Mouse (Mus musculus): Measurements from ENCODE around the gene Marf1.
A peak's percentile ranks its signal among the peaks of the same experiment; 100 is the strongest.
"Not testable (repeated sequence)": the region's sequence is repeated elsewhere in the genome, so short reads cannot be mapped to it uniquely, and the experiment has no call there.

Marf1 gene

DNA sequence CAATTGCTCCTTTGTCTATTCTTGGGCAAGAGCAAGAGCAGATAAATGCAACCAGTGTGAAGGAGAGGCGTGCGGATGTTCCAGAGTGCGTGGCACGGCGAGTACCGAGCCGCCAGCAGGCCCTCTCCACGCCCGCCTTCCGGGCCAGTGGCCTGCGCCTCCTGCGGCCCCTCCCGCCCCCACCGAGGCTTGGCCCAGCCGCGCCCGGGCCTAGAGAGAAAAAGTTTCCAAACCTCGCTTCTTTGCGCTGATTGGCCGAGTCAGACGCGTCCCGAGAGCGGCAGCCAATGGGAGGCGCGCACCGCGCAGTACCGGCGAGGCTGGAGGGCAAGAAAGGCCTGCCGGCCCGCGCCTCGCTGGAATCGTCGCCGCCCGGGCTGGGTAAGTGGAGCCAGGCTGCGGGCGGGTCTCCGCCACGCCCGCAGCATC, at the start of gene Marf1, which contains the start of gene Nde1:
Gene Marf1 (minus strand): TSS at position 364 of the 429 bp plus-strand sequence.
Gene Nde1 (plus strand): TSS at position 288 of the 429 bp plus-strand sequence.
- peak; percentile 72 to 76 for DNase-seq (ENCODE audit: low spot score in 2 of 2)

DNA sequence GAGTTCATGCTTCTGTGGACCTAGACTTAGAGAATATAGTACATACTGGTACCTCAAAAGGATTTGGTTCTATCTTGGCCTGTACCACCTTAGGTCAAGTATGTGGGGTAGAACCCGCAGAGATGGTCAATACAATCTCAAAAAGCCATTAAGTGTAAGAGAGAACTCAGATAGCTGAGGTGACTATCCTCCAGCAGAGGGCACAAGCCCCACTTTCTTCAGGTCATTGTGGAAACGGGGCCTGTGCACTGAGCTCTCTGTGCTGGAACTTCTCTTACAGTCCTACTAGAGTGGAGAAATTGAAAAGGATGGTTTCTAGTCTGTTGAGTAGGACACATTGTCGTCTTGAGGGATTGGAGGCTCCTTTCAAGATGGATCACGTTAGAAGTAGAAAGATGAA, 35.6 kb upstream of the Marf1 start:
- no peak for DNase-seq (ENCODE audit: low spot score in 2 of 2)

DNA sequence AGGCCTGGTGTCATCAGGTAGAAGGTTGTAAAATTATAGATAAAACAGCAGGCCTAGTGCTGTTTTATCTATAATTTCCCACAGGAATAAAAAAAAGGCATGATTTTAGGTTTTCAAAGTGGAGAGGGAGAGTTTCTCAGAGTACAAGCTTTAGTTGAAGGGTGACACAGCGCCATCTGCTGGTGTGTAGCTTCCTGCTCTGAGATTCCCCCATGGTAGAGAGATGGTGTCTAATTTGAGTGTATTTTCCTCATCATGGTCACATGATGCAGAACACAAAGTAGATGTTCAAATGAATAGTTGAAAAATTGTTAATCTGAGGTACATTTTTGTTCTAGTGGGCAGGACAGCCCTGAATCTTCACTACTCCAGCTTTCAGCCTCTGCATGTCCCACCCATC, 32.3 kb upstream of the Marf1 start:
- DNase-seq (ENCODE audit: low spot score in 2 of 2), result peak; percentile 57 to 66

DNA sequence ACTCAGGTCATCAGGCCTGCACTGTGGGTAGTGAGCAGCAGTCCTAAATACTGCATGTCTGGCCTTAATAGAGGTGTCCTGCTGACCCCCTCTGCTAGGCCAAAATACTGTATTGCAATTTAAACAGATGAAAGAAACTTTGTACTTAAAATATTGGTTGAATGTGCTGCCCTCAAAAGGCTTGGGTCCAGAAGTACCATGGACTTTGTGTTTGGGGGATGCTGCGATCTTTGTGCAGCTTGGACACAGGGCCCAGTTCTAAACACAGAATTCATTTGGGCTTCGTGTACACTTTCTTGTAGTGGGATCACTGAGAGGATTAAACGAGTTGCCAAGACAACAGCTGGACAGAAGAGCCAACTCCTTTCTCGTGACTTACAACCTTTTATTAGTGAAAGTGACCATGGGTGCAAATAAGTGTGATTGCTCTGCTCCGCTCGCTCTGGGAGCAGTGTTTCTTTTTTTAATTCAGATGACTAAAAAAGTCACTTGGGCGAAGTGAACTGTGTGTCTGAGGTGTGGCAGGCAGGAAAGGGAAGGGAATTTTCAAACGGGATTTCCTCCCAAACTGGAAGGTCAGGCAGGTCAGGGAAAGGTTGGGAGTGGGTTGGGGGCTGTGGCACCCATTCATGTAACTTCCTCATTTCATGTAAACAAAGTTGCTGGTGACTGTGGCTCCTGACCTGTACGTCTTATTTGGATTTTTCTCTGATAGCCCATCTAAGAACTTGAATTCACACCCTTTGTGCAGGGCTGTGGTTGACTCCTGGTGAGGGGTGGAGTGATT, 31.2 kb upstream of the Marf1 start:
- no peak for DNase-seq (ENCODE audit: low spot score in 2 of 2)

DNA sequence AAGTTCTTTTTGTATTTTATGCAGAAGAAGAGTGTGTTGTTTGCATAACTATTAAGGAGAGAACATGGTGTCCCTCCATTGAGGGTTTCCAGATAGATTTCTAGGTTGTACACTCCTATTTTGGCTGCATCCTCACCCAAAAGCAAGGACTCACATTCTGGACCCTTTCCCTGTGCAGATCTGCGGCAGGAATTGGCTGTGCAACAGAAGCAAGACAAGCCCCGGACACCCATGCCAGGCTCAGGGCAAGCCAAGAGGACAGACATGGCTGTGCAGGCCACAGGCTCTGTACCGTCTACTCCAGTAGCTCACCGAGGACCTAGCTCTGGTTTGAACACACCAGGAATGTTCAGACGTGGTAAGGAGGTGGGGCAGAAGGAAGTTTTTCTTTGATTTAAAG, 22.4 kb upstream of the Marf1 start:
- DNase-seq (ENCODE audit: low spot score in 2 of 2), result no peak

DNA sequence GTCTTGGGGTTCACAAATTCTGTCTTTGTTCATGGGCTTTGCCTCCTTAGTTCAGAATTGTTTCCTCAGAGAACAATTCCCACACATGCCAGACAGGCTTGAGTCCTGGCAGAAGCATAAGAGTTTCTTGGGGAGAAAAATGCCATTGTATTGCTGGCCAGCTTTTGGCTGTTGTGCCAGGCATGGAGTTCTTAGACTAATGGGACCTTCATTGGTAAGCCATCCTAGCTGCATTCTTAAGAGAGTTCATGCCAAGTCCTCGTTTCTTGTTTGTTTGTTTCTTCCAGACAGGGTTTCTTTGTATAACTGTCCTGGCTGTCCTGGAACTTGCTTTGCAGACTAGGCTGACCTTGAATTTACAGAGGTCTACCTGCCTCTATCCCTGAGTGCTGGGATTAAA, 20.7 kb upstream of the Marf1 start:
- DNase-seq (ENCODE audit: low spot score in 2 of 2), result peak in 1 of 2 experiments; percentile 19

DNA sequence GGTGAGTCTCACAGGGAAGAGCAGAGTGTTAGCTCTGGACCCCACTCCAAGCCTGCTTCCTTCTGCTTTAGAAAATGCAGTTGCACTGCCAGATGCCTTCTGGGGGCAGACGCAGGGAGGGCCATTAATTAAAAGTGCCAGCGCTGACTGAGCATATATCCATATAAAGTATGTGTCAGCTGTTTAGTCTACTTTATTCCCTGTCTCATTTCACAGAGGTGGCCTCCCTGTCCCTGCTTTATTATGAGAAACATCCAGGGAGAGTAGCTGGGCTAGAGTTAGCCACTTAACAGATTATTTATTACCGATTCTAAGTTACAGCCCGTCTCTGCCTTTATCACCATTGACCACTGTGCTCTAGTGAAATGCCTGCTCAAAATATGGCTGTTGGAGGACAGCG, 19.2 kb upstream of the Marf1 start:
- DNase-seq (ENCODE audit: low spot score in 2 of 2), result no peak

DNA sequence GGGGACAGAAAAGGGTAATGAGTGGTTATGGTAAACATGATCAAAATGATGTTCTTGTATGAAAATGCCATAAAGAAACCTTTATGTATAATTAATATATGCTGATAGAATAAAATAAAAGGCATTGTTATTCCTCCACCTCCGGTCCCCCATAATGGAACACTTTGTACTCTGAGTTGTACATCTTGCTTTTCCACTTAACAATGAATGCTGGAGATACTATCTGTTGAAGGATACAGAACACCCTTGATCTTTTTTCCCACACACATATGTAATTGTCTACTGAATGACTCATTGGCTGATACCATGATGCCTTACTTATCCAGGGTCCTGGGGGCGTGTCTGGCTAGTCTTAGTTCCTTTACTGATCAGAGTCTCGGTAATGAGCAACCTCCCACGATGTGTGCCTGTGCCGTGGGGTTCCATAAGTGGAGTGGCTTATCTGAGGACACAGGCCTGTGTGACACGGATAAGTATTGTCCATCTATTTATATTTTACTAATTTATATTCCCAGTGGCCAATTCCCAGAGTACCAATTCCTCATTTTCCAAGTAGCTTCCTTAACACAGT, 17.1 kb upstream of the Marf1 start:
- no peak for DNase-seq (ENCODE audit: low spot score in 2 of 2)

DNA sequence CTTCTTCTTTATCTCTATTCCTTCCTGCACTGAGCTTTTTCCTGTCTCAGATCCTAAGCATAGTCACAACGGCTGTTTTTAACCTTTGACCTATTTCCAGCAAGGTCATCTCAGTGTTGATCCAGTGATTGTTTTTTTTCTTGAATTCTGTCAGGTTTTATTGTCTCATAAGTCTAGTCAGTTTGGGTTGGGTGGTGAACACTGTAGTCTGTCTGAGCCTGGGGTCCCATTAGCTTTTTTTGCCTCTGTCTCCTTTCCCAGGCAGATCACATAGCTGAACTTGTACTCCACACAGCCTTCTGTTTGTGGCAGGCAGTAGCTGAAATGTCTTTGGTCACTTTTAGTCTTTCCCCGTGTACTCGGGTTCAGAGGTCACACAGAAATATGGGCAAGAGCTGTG, 14.9 kb upstream of the Marf1 start:
- DNase-seq (ENCODE audit: low spot score in 2 of 2), result no peak

DNA sequence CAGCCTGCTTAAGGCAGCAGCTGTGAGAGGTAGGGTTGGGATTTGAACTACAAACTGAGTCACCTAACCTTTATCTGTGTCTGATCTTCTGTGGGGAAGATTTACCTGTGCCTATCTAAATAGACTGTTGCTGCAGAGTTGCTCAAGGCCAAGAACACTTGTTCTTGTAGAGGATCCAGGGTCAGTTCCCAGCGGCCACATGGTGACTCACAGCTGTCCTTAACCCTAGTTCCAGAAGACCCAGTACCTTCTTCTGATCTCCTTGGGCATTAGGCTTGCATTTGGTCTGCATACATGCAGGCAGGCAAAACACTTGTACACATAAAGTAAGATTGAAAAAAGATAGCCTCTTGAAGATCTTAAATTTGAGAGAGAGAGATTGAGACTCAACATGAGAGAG, 6.6 kb upstream of the Marf1 start:
- DNase-seq (ENCODE audit: low spot score in 2 of 2), result no peak

DNA sequence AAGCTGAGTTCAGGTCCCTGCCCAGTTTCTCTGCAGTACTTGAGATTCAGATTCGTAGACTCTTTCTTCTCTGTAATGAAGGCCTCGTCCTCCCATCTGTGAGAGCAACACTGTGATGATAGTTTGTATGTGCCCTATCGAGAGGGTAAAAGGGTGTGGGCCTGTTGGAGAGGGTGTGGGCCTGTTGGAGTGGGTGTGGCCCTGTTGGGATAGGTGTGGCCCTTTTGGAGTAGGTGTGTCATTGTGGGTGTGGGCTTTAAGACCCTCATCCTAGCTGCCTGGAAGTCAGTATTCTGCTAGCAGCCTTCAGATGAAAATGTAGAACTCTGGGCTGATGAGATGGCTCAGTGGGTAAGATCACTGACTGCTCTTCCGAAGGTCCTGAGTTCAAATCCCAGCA, 3.3 kb upstream of the Marf1 start:
- no peak for DNase-seq (ENCODE audit: low spot score in 2 of 2)

DNA sequence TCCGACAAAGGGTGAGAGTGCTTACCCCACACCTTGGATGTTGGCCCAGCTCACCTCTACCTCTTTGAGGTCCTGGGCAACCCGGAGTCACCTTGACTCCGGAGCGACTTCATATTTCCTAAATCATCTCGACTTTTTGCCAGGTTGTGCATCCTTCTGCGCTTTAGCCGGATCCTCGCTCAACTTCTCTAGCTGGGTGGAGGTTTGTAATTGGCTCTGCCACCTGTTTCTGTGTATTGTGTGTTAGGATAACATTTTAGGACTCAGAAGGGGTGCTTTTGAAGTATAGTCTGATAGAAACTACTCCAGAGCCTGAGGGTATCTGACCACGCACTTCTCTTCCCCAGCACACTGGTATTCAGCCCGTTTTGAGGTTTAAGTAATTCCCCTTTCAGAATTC, 580 bp upstream of the Marf1 start:
- no peak for DNase-seq (ENCODE audit: low spot score in 2 of 2)

DNA sequence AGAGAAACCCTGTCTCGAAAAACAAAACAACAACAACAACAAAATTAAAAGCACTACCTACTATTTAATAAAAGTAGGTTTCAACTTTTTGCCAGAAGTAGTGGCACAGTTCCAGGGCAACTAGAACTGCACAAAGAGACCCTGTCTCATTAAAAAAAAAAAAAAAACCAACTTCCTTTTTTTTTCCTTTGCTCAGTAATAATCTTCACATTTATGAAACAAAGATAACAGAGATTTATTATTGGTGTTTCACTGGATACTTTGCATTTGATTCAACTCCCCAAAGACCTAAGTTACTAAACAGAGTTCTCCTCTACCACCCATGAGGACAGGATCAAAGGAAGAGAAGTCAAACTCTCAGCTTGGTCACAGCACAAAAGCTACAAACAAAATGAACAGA, 2.2 kb downstream of the Marf1 start:
- no peak for DNase-seq (ENCODE audit: low spot score in 2 of 2)

DNA sequence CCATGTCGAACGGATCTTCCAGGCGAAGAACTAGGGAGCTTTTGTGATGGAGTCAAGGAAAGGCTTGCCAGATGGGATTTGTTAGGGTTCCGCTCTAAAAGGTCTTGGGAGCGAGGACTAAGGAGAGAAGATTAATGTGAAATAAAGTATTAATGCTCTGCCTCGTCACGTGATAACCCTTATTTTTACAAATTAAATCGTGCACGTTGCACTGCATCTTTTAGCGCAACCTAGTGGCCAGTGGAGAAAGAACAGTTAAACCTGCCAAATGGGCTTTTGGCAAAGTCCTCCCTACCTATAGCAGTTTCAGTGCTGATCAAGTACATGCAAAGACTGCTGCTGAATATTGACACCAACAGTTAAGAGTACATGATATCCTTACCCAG, 3.4 kb downstream of the Marf1 start:
- DNase-seq (ENCODE audit: low spot score in 2 of 2), result peak; percentile 62 to 90

DNA sequence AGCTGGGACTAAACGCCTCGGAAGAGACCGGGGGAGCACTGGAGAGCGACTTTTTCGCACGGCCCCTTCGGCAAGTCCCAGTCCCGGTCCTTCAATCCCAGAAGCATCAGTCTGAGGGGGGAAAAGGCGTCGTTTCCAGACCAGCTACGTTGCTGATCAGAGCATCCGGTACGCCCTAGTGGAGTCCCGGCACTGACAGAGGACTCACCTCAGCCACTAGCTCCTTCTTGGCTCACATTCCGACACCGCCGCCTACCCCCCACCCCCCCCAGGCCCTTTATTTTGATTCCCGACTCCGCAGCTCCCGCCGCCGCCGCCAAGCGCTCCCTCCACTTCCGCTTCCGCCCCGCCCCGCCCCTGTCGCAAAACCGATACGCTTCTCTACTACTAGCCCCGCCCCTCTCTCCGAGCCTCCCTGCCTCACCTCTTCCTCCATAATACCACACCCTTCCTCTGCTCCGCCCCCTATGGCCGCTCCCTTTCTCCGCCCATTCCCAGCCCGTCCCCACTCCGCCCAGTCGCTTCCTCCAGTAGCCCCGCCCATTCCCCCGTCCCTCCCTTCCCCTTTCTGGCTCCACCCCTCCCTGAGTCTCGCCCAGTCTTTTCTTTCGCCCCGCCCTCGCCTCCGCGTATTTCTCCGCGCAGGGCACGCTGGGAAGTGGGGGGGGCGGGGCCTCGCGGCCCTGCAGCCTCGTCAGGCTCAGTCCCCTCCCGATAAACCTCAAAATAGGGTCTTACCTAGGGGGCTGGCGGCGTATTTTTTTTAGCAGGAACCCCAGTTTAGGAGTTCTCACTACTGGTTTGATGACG, 4.0 kb downstream of the Marf1 start:
- DNase-seq (ENCODE audit: low spot score in 2 of 2), result peak; percentile 96 to 98

DNA sequence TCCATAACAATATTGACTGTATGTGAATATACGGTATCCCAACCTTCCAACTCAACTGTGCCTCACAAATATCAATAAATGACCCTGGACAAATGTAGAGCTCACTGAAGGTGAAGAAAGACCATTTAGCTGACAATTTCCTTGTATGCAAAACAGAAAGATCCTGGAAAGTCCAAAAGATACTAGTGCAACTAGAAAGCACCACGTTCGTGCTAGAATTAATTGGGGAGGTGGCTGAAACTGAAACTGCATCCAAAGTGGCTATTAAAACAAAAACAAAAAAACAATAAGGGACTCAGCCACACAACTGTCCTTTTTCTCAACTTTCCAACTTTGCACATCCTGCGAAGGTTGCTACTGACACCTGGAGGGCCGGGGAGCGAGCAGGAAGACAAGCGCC, 4.6 kb downstream of the Marf1 start:
- DNase-seq (ENCODE audit: low spot score in 2 of 2), result no peak

DNA sequence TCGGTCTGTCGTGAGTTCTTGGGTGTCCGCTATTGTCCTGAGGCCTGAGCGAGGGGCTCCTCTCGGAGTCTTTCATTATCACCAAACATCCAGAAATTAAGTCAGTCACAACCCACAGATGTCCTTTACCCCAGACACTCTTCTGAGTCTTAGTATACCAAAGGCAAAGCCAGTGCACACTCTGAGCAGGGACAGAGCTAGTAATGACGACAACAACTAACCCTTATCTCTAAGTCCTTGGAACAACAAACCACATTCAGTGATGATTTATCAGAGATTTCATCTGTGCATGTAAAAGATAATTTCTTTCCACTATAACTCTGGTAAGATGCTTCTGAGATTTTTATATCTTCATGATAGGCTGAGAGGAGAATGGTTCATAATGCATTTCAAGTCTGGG, 6.8 kb downstream of the Marf1 start:
- no peak for DNase-seq (ENCODE audit: low spot score in 2 of 2)

DNA sequence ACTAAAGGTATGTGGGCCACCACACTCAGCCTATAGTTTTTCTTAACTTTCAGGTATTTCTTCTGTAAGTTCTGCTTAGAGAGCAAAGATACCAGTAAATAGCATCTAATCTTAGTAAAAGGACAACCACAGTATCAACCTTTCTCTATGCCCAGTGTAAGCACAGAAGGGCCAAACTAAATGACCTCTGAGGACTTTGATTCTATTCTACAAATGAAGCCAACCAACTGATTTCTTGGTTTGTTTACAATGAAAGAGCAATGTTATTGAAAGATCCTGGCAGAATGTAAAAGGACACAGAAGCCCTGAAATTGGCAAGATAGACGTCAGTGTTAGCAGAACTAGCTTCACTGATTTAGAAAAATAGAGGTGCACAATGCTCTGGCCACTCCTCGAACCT, 7.5 kb downstream of the Marf1 start:
- not testable (repeated sequence) for DNase-seq (ENCODE audit: low spot score in 2 of 2)

DNA sequence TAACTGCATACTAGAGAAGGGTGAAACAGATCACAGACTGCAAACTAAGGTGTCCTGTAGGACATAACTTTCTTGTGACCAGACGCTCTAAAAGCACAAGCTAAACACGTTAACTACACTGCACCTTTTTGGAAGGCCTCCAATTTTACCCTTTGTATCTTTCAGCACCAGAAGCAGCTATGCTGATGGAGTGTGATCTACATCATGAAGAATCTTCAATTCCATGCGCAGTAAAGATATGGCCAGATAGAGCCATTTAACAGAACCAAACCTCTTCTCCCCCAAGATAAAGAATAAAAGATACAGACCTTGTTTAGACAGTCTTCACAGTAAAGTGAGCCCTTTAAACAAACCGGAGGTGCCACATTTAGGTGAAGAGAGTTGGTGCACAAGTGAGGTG, 11.4 kb downstream of the Marf1 start:
- DNase-seq (ENCODE audit: low spot score in 2 of 2), result no peak

DNA sequence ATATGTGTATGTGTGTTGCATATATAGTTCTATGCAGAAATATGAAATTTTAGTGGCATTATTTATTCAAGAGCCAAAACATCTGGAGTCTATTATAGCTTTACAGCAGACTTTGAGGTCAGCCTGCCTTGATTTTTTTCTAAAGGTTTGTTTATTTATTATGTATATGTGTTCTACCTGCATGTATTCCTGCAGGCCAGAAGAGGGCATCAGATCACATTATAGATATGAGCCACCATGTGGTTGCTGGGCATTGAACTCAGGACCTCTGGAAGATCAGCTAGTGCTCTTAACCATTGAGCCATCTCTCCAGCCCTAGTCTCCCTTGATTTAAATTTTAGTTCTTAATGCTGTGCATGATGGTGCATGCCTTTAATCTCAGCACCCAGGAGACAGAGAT, 15.4 kb downstream of the Marf1 start:
- DNase-seq (ENCODE audit: low spot score in 2 of 2), result no peak

DNA sequence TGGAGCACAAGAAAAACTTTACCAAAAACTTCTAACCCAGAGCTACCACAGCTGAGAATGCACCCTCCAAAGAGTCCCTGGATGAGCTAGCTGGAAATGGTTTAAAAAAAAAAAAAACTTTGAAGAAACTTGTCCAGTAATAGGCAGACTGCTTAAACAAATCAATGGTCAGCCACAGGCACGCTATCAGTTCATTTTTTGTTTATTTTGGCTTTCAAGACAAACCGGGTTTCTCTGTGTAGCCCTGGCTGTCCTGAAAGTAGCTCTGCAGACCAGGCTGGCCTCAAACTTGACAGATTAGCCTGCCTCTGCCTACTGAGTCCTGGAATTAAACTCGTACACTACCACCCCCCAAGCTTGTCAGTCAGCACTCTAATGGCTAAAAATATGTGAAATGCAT, 19.9 kb downstream of the Marf1 start:
- no peak for DNase-seq (ENCODE audit: low spot score in 2 of 2)

DNA sequence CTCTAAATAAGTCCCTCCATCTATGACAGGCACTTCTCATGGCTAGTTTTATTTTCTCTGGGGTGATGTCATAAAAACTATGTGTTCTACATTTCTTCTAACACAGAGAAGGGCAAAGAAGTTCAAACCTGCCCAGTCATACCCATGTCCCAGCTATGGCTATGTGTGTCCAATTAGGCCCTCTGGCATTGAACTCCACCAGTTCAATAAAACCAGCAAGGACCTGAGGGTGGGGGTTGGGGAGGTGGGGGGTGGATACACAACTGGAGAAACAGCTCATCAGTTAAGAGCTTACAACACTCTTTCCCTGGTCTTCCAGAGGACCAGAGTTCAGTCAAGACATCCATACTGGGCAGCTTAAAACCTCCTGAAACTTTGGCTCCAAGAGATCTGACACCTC, 24.0 kb downstream of the Marf1 start:
- DNase-seq (ENCODE audit: low spot score in 2 of 2), result no peak

All from frontal cortex, postnatal 36 days (tissue).